Mouse (Mus musculus) kidney, adult 2 months (tissue): Measurements from ENCODE around the gene Klrk1. TPM values are rescaled to one million over a fixed set of nuclear protein-coding genes. Genes with fewer than 3 reads are reported as not detected.

Source experiments
- DNase-seq: peaks from one replicate; pipeline ENCODE4 v3.0.0; 2021
- H3K27ac ChIP-seq: fragments of 200-500 bp; 2 replicates; pipeline ENCODE4 v1.5.1; 2012; ENCODE audit warnings: low read depth, low read length, control low read depth, inconsistent platforms; ENCODE audit not compliant: insufficient read depth
- H3K27me3 ChIP-seq: fragments of 200-500 bp; replicated peaks from 2 replicates; pipeline ENCODE4 v1.6.1; 2012; ENCODE audit warnings: mild to moderate bottlenecking, moderate library complexity, low read length, inconsistent platforms; ENCODE audit not compliant: control insufficient read depth, insufficient read depth
- H3K36me3 ChIP-seq: fragments of 200-500 bp; 2 replicates; pipeline ENCODE4 v1.6.1; 2012; ENCODE audit warnings: mild to moderate bottlenecking, moderate library complexity, low read length, inconsistent platforms; ENCODE audit not compliant: control insufficient read depth, insufficient read depth
- H3K4me1 ChIP-seq: fragments of 200-500 bp; 2 replicates; pipeline ENCODE4 v1.6.1; 2011; ENCODE audit warnings: low read length; ENCODE audit not compliant: control insufficient read depth, insufficient read depth
- H3K4me3 ChIP-seq: fragments of 200-500 bp; 2 replicates; pipeline ENCODE4 v1.5.1; 2011; ENCODE audit warnings: mild to moderate bottlenecking, low read depth, low read length, control low read depth; ENCODE audit not compliant: insufficient read depth
- CTCF ChIP-seq: fragments of 200-500 bp; conservative IDR thresholded peaks from 2 replicates; pipeline ENCODE4 v1.5.1; 2011; ENCODE audit warnings: low read depth, mild to moderate bottlenecking, control low read depth, low read length, moderate library complexity, mixed read lengths; ENCODE audit not compliant: insufficient read depth, insufficient read length
- POLR2A ChIP-seq: fragments of 200-500 bp; IDR thresholded peaks from one replicate; pipeline ENCODE4 v1.6.1; 2011; ENCODE audit warnings: low read depth, low read length, control low read depth
- WGBS: fragments of 180-500 bp; shearing (Covaris S2); methylation state at CpG from one replicate; pipeline ENCODE4 v1.1.7; 2018; 5-methylcytosine and 5-hydroxymethylcytosine counted together
- polyA plus RNA-seq: library from polyadenylated mRNA; depleted of rRNA; stranded (reverse); fragments of >200 nt; gene quantifications from 2 replicates; pipeline ENCODE4 v1.2.3, GENCODE M21; 2012; rRNA removed

The Klrk1 gene
- polyA plus RNA-seq, 1 experiment: 0.41 TPM

- Histone ChIP-seq H3K36me3 (no peaks in the 10 kb centered on the region), H3K27ac (no peak overlapping the region), H3K27me3 (no peaks in the 10 kb centered on the region), H3K4me3 (no peak overlapping the region), H3K4me1 (no peaks in the 10 kb centered on the region)
- WGBS: 73% methylated on average over 3 of the region's 3 CpGs
- no peak for TF ChIP-seq POLR2A
- no peak for TF ChIP-seq CTCF
- no peak for DNase-seq
Measured at GRCm38 (mm10) chr6:129583014-129583413, 40.6 kb downstream of the Klrk1 start.

- WGBS: 72% methylated on average over 4 of the region's 4 CpGs
- no peaks in the 10 kb centered on the region for H3K36me3 ChIP-seq
- no peaks in the 10 kb centered on the region for H3K27me3 ChIP-seq
- H3K4me3 ChIP-seq: no peak overlapping the region
- DNase-seq: no peak
- TF ChIP-seq CTCF: no peak
- TF ChIP-seq POLR2A: no peak
- H3K27ac ChIP-seq: no peak overlapping the region
- no peaks in the 10 kb centered on the region for H3K4me1 ChIP-seq
Measured at GRCm38 (mm10) chr6:129581896-129582295, 41.8 kb downstream of the Klrk1 start.

- Histone ChIP-seq H3K27ac (no peak overlapping the region), H3K27me3 (no peaks in the 10 kb centered on the region), H3K4me1 (no peaks in the 10 kb centered on the region), H3K4me3 (no peak overlapping the region), H3K36me3 (no peaks in the 10 kb centered on the region)
- no peak for TF ChIP-seq CTCF
- no peak for TF ChIP-seq POLR2A
- peak; percentile 16 for DNase-seq
- WGBS: 55% methylated on average over 4 of the region's 4 CpGs
Measured at GRCm38 (mm10) chr6:129581274-129581673, 42.4 kb downstream of the Klrk1 start.

- no peaks in the 10 kb centered on the region for H3K27me3 ChIP-seq
- DNase-seq: no peak
- no peak within 1 kb of the TSS for H3K4me3 ChIP-seq
- no peak within 1 kb of the TSS for H3K27ac ChIP-seq
- H3K4me1 ChIP-seq: no peaks in the 10 kb centered on the region
- no peaks in the 10 kb centered on the region for H3K36me3 ChIP-seq
- 91% methylated on average over 8 of the region's 8 CpGs for WGBS
- no peak for TF ChIP-seq CTCF
- TF ChIP-seq POLR2A: no peak
Measured at GRCm38 (mm10) chr6:129577605-129578004, 46.1 kb downstream of the Klrk1 start, which contains the start of gene Klre1. Gene Klre1 (plus strand): TSS chr6:129577905.

GRCm38 (mm10) chr6:129575315-129575714 lies 48.3 kb downstream of the Klrk1 start:
- Histone ChIP-seq H3K27me3 (no peaks in the 10 kb centered on the region), H3K4me1 (no peaks in the 10 kb centered on the region), H3K4me3 (no peak overlapping the region), H3K27ac (no peak overlapping the region), H3K36me3 (no peaks in the 10 kb centered on the region)
- peak; percentile 22 for DNase-seq
- 13% methylated on average over 2 of the region's 2 CpGs for WGBS
- TF ChIP-seq CTCF (no peak), POLR2A (no peak)

- WGBS: 76% methylated on average over 2 of the region's 2 CpGs
- Histone ChIP-seq H3K27ac (no peak overlapping the region), H3K4me1 (no peaks in the 10 kb centered on the region), H3K4me3 (no peak overlapping the region), H3K36me3 (no peaks in the 10 kb centered on the region), H3K27me3 (no peaks in the 10 kb centered on the region)
- DNase-seq: no peak
- TF ChIP-seq CTCF (no peak), POLR2A (no peak)
Measured at GRCm38 (mm10) chr6:129565257-129565656, 58.4 kb downstream of the Klrk1 start.

Other genes with a start within 250 kb of the Klrk1 start
- 0.06 and 0.12 TPM in 2 replicates for gene Clec12b, start 238.0 kb downstream of the Klrk1 start, polyA plus RNA-seq
- gene Clec1b, start 226.6 kb downstream of the Klrk1 start, polyA plus RNA-seq: 0.24 and 0.41 TPM in 2 replicates
- 0.42 and 0.86 TPM in 2 replicates for gene Clec9a, start 215.0 kb downstream of the Klrk1 start, polyA plus RNA-seq
- gene Clec1a, start 171.9 kb downstream of the Klrk1 start, polyA plus RNA-seq: 2.6 and 2.8 TPM in 2 replicates
- 0.03 and 0.17 TPM in 2 replicates for gene Olr1, start 116.7 kb downstream of the Klrk1 start, polyA plus RNA-seq
- 124 and 212 TPM in 2 replicates for gene Tmem52b, start 111.3 kb downstream of the Klrk1 start, polyA plus RNA-seq
- 648 and 804 TPM in 2 replicates for gene Gabarapl1, start 90.7 kb downstream of the Klrk1 start, polyA plus RNA-seq
- gene Klre1, start 46.0 kb downstream of the Klrk1 start, polyA plus RNA-seq: 0.30 TPM in 1 of 2 replicates, not detected in the other
- gene Klrd1, start 32.1 kb downstream of the Klrk1 start, polyA plus RNA-seq: 0.72 TPM in 1 of 2 replicates, not detected in the other
- 0.17 TPM in 1 of 2 replicates, not detected in the other for gene Klrc3, start 19.5 kb upstream of the Klrk1 start, polyA plus RNA-seq
- 0.06 and 0.26 TPM in 2 replicates for gene Klrc2, start 36.8 kb upstream of the Klrk1 start, polyA plus RNA-seq
- 0.34 TPM in 1 of 2 replicates, not detected in the other for gene Klrc1, start 55.1 kb upstream of the Klrk1 start, polyA plus RNA-seq
- not detected in 2 replicates for gene Klri1, start 93.3 kb upstream of the Klrk1 start, polyA plus RNA-seq
- gene Klri2, start 116.6 kb upstream of the Klrk1 start, polyA plus RNA-seq: 0.01 and 0.06 TPM in 2 replicates
- not detected in 2 replicates for gene Gm156, start 160.4 kb upstream of the Klrk1 start, polyA plus RNA-seq
- not detected in 2 replicates for gene Gm17631, start 238.8 kb upstream of the Klrk1 start, polyA plus RNA-seq